Mouse (Mus musculus) left cerebral cortex, postnatal 14 days (tissue): ENCODE measurements around the gene Mthfr. TPM values are rescaled to one million over a fixed set of nuclear protein-coding genes. Genes with fewer than 3 reads are reported as not detected.

Source experiments
- DNase-seq, 2 experiments: peaks; one replicate each; pipeline ENCODE4 v3.0.0; 2021 to 2022; ENCODE audit warnings: low spot score in 2 of 2, mixed read lengths in 1 of 2
- intact Hi-C: fragments of 180-260 bp; cut with DNase I; formaldehyde crosslinking; loops from one replicate; pipeline ENCODE4 v1.15.1; 2025
- total RNA-seq, 2 experiments: library from RNA; stranded (reverse); gene quantifications; 2 replicates each; pipeline ENCODE4 v1.2.3; 2021

Gene Mthfr
- total RNA-seq, 2 experiments from 2014 or later: 24.9 to 28.3 TPM

DNA sequence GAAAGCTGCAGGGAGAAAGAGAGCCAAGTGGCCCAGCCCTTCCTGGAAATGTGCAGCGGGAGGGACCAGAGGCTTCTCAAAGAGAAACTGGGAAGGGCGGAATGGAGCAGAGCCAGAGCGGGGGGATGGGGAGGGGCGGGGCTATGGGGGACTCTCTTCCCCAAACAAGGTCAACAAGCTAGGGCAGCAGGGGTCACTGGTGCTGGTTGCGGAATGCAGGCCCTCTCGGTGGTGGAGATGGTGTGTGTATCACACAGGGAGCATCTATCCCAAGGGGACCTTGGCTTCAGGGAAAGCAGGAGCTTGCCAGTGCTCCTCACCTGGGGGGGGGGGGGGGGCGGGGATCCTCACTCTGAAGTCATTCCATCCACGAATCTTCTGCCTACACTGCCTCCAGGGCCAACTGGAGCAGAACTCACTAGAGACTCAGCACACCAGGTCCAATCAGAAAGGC lies 45.4 kb downstream of the Mthfr start:
- DNase-seq: no peak
- intact Hi-C loops: no loop called here

DNA sequence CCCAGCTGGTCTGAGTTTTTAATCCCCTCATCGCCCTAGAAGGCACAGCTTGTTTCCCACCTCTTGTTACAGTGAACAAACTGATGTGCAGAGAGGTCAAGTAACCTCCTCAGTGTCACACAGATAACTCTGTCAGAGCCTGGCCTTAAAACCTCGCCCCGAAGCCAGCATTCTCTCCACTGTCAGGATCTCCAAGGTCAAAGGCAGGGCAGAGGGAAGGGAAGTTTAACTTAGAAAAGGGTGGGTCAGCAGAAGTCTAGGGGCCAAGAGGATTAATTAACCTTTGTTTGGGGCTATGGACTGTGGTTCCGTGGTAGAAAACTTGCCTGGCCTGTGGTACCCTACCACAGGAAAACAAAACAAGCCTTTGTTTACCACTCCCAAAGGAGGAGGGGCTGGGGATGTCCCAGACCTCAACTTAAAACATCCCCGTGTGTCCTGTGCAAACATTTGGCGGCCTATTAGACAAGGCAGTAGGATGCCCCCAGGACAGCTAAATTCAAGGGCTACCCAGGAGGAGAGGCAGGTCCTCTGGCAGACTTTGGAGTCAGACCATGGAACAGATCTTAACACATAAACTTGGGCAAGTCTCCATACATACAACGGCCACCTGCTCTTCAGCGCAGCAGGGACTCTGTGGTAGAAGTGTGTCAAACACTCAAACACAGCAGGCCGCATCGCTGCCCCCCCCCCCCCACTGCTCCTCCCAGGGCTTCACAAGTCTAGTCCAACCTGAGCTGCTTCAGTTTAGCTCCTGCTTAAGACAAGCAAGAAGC lies 46.4 kb downstream of the Mthfr start:
- intact Hi-C loops: no loop called here
- DNase-seq: no peak

DNA sequence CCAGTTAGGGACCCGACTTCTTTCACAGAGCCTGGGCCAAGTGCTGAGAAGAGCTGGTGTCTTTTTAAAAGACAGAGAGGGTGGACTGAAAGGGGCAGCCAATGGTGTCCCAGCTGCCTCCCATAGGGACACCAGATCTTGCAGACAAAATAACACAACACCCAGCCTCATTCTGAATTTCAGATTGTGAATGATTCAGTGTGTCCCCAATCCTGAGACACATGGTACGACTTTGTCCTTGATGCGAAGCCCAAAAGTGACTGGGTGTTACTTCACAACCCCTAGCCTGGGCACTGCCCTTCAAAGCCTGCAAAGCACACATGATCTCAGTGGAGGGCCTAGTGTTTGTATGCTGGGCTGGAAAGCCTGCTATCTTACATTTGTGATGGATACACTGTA lies 47.0 kb downstream of the Mthfr start:
- intact Hi-C loops: no loop called here
- DNase-seq: no peak

DNA sequence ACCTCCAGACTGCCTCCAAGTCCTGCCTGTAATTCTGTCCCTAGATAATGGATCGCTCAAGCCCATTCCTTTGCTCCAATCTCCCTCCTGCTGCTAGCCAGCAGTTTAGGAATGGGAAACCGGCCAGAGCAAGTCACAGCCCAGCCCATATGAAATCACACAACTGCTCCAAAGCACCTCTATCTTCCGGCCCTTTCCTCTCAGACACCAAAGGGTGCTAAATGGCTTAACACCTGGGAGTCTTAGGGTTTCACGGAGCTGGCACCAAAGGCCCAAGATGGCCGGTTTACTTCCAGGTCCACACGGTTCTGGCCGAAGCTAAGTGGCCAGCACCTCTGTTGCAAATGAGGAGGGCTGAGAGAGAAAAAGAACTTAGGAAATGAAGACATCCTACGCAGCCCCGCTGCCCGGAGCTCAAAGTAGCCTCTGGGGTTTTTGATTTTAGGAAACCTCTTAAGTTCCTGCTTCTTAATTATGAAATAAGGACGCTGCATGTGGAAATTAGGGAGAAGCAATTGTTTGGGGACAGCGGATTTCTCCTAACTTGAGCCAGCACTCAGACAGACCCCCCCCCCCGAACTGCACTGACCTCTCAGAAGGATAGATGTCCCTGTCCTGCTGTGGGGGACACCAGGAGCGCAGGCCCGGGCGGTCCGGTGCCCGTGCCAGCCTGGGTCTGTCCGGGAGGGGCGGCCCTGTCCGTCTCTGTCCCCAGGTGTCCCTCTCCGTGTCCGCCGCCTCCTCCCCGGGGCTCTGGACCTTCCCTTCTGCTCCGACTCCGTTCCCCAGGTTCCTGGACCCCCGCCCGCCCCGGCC lies 48.4 kb downstream of the Mthfr start:
- DNase-seq: no peak
- intact Hi-C loops: no loop called here

DNA sequence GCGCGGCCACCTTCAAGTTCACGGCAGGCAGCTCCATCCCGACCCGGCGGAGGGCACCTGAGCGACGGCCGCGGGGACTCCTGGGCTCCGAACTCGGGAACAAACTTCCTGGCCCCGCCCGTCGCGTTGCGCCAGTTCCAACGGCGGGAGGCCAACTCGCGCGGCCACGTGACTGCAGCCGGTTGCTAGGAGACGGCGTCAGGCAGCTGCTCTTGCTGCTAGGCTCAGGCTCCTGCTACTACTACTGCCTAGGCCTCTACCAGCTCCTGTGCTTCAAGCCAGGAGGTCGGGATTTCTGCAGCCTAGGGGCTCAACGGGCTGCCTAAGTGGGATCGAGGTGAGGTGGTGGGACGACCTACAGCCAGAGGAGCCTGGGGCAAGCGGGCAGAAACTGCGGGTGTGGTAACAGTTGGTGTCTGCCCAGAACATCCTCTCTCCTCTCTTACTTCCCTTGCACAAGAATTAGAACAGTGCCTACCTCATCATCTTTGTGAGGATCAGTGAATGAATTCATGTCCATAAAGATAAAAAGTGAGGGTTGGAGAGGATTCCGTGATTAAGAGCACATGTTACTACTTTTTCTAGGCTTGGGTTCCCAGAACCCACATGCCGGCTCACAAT lies 49.1 kb downstream of the Mthfr start, which contains the start of gene Agtrap:
TSS of gene Agtrap (minus strand) at position 125 of the 621 bp plus-strand sequence.
- intact Hi-C loops: no loop called here
- peak; percentile 95 to 96 for DNase-seq

DNA sequence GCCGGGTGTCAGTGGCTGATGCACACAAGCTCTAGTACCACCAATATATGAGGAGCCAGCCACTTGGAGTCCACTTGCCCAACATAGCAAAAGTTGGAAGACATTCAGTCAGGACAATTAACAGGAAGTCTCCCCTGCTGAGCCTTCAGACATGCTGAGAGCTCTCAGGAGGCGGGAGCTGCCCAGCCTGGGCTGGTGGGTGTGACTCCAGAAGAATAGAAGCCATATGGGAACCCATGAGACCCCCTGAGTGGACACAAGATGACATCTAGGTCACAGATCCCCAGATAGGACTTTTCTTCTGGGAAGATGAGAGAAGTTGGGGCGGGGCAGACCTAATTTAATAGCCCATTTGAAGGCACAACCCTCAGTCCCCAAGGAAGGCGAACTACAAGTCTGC lies 50.3 kb downstream of the Mthfr start:
- no peak for DNase-seq
- intact Hi-C loops: no loop called here

DNA sequence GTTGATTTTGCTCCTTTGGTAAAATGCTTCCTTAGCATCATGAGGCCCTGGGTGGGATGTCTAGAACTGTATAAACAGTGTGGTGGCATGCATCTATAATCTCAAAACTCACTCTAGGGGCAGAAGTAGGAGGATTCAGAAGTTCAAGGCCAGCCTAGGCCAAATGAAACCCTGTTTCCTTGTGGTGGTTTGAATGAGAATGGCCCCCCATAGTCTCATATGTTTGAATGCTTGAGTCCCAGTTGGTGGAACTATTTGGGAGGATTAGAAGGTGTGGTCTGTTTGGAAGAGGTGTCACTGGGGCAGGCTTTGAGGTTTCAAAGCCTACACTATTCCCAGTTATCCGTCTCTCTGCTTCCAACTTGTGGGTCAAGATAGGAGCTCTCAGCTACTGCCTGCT lies 52.3 kb downstream of the Mthfr start:
- no peak for DNase-seq
- intact Hi-C loops: no loop called here

DNA sequence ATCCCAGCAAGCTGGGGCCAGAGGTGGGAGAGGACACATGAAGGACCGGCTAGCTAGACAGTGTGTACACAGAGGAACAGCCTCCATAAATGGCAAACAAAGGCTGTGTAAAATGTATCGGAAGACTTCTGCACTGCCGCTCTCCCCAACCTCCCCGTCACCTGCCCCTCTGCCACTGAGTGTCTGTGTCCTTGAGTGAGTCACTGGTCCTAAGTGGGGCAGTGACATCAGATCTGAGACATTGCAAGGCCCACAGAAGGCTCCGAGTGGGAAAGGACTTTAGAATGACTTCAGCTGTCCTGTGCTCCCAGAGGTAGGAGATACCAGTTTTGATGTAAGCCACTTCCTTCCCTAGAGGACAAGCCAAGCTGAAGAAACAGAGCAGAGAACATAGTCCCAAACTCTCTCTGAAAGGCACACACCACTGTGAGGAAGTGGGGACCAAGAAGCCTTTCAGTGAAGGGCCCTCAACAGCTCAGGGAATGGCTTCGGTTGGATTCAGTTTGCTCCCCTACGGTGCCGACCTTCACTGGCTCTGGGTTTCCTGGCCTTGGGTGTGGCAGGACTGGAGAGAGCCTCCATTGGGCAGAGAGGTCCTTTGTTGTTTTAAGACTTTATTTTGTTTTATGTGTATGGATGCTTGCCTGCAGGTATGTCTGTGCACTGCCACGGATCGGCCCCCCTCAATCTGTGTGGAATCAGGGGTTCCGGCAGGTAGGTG lies 53.8 kb downstream of the Mthfr start:
- no peak for DNase-seq
- intact Hi-C loops: no loop called here

DNA sequence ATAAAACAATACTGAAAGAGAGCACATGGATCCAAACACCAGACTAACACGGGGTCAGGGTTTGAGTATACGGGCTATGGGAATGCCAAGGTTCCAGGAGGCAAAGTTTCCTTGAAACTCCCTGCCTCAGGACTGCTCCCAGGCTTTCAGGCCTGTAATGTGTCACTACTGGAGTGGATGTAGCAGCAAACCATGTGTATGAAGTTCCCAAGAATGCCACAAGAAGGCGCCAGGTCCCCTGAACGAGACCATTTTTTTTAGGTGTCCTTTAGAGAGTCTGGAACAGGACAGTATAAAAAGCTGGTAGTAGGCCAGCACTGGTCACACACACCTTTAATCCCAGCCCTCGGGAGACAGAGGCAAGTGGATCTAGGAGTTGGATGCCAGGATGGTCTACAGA lies 55.3 kb downstream of the Mthfr start:
- intact Hi-C loops: no loop called here
- DNase-seq: no peak

DNA sequence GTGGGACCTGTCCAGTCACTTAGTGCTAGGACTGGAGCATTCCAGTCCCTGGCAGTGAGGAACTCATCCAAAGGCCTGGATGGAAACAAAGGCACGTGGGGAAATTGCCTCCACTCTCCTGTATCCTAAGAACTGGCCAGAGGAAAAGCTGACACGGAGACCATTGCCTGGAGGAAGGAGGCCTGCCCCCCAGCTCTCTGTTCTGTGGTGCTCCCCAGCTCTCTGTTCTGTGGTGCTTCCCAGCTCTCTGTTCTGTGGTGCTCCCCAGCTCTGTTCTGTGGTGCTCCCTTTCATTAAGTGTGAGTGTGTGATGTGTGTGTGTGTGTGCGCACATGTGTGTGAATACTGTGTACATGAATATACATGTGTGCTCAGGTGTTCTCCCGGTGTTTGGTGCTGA lies 56.2 kb downstream of the Mthfr start:
- intact Hi-C loops: no loop called here
- no peak for DNase-seq

DNA sequence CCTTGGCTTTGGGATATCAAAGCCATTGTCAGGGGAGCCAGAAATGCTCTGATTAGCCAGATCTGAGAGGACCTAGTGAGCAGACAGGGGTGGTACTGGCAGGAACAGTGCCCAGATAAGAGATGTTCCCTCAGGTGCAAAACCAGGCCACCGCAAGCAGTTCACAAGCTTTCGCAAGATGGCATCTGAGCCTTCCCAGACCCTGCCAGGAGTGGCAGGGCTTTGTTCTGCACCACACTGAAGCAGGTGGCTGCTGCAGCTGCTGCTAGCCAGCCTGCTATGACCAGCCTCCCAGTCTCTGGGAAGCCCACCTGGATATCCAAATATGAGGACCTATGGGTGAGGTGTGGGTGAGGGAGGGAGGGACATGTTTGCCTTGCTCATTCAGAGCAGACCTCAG lies 59.1 kb downstream of the Mthfr start:
- intact Hi-C loops: no loop called here

DNA sequence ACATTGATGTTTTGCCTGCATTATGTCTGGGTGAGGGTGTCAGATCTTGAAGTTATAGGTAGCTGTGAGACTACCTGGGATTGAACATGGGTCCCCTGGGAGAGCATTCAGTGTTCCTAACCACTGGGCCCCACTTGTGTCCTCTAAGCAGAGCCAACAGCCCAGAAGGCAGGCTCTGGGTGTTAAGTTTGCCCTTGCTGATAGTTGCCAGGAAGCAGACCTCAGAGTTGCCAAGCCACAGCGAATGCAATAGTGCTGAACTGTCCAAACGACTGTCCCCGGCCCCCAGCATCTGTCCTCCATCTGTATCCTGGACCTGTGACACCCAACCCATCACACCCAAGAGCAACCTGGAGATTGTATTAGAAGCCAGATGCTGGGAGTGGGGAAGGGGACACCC lies 59.8 kb downstream of the Mthfr start:
- intact Hi-C loops: no loop called here
- DNase-seq: no peak

More for the DNA sequence above, 59.1 kb downstream of the Mthfr start:
- no peak for DNase-seq

DNA sequence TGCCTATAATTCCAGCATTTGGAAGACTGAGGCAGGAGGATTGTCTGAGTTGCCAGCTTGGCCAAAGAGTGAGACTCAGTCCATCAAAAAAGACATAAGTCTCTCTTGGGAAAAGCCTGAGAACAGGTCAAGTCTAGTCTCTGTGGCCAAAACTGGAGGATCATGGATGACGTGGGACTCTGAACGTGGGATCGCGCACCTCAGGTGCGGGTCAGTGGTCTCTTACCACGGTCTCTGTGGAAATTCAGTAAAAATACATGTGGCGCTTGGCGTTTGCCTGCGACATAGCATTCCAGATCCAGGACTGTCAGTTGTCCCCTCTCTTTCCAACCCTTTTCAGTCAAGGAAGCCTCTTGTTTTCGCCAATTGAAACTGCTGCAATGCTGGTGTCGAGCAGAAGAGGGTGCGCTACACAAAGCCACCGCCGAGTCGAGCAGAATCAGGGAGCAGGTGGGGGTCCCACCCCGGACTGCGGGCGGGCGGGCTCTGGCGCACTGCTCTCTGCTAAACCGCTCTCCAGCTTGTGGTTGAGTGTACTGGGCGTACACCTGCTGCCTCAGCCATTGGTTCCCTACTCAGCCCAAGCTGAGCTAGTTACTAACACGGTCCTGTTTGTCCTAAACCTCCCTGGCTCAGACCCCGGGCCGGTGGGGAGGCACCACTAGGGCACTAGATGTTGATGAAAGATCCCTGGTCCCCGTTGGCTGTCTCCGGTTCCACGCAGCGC lies 63.1 kb downstream of the Mthfr start:
- intact Hi-C loops: loop anchor here (10.0 kb wide), 1 partner anchor 323 kb away; no protein-coding TSS in a partner anchor
- peak; percentile 77 to 78 for DNase-seq

DNA sequence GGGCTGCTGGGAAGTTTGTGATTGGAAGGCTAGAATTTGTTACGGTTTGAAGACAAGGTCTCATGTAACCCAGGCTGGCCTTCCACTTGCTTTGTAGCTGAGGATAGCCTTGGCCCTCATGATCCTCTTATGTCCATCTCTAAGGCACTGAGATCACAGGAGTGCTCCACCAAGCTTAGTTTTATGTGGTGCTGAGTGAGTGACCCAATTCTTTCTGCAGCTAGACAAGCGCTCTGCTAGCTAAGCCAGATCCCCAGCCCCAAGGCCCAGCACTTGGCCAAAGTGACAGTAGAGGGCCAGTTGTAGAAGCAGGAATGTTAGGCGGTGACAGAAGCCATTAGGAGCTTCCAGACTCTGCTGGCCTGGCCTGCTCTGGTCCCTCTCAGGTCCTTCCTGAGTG lies 65.3 kb downstream of the Mthfr start:
- no peak for DNase-seq
- intact Hi-C loops: loop anchor here (10.0 kb wide), 1 partner anchor 321 kb away; no protein-coding TSS in a partner anchor

DNA sequence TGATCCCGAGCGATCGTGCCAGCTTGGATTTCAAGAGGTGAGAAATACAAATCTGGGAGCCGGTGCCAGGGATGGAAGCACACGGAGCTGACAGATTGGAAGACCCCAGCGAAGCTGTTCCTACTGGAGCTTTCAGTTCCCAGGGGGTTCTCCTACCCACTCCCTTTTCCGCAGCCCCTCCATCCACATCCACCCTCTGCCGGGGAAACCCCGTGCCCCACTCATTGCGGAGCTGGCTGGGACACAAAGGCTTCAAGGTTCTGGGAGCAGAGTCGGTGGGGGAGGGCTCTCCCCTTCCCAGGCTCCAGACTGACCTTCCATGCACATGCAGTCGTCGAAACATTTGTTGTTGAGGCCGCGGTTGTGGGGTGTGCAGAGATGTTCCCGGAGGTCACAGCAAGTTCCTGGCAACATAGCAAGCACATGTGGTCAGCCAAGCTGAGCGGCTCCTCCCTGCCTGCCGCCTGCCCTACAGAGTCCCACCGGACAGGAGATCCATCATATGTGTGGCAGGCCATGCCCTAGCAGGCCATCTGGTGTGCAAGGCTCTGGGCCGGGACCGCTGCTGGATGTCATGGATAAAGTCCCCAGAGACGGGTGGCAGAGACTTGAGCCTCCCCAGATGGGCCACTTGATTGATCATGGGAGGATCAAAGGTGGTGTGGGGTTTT lies 68.9 kb downstream of the Mthfr start:
- DNase-seq: no peak
- intact Hi-C loops: loop anchor here (10.0 kb wide), 1 partner anchor 317 kb away; no protein-coding TSS in a partner anchor

DNA sequence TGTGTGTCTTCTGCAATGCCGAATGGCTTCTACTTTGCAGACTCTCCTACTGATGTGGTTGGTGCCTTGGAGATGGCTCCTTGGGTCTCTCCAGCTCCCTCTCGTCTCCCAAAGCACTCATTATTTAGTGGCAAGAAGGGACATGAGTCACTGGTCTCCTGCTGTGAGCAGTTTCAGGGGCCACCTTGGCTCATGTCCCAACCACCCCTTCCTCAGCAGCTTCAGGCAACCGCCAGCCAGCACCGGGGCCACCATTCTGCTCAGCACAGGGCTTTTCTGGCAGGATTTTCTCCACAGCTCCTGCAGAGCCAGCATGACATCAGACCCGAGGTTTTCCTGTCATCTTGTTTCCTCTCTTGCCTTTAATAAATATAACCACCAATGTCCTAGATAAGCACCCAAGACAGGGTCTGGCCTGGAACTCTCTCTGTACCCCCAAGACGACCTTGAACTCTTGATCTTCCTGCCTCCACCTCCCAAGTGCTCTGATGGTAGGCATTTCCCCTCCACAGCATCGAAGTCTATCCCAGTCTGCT lies 69.8 kb downstream of the Mthfr start:
- intact Hi-C loops: loop anchor here (10.0 kb wide), 1 partner anchor 316 kb away; no protein-coding TSS in a partner anchor
- DNase-seq: no peak
